Mouse (Mus musculus) megakaryocyte, adult 5-6 weeks (primary cell): ENCODE measurements around the gene Rcor2. TPM values are rescaled to one million over a fixed set of nuclear protein-coding genes. Genes with fewer than 3 reads are reported as not detected.

Source experiments
- ATAC-seq: 2 replicates; pipeline ENCODE4 v1.8.0; 2016; ENCODE audit warnings: mild to moderate bottlenecking, inconsistent platforms; ENCODE audit not compliant: poor library complexity, severe bottlenecking
- total RNA-seq, 2 experiments: library from RNA; stranded (forward) in 1 of 2; stranded (reverse) in 1 of 2; fragments of 153-499, 151-499 nt in 1 of 2; fragments of 221-1000, 200-1000 nt in 1 of 2; gene quantifications; 2 replicates each; pipeline versions ENCODE4 v1.2.3 to v1.2.4; 2015 to 2017

The Rcor2 gene
- total RNA-seq, 2 experiments from 2014 or later = 0.45 to 1.9 TPM

DNA sequence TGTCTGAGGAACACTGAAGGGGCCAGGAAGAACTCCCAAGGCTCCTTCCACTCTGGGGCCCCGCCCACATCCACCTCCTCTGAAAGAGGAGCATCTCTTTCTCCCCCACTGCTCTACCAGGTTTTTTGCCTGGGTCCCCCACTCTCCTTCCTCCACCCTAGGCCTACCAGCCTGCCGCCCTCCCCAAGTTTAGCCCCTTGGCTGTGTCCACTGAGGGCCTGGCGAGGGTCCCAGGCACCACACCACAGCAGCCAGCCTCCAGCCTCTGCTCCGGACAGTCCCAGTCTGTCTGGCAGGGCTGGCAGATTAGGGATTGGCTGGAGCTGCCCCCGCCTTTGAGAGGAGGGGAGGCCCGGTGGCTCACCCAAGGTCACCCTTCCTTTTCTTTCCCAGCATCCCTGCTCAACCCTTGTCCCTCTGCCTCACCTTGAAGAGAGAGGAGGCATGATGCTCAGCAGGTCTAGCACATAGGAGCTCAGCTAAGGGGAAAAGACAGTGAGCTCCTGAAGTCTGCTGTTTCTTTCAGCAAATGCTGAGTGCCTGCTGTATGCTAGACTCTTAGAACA is 2.3 kb upstream of the Rcor2 start:
- ATAC-seq = no peak

DNA sequence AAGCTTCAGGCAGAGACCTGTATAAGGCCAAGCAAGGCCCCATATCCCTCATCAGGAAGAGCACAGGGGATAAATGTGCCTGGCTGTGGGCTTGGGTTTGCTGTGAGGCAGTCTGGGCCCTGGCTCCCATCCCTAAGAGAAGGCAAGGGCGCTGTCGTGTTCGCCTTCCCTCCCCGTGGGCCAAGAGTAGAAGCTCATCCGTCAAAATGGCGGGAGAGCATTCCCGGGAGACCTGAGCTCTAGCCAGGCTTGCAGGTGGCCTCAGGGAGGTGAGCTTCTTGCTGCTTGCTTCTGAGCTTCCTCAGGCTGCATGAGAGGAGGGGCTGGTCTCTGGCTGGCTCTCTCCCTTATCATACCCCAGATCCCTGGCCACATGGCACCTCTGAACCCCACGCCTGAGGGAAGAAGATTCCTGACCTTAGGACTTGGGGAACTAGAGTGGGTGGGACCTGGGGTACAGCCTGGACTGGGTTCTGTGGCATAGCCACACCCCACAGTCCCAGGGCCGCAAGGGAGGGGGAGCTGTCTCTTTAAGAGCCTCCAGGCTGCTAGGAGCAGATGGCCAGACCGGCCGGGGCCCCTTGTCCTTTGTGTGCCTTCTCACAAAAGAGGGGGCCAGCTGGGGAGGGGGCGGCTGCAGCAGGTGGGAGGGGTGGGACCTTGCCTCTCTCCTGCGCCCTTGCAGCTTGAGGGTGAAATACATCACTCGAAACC is 1.5 kb upstream of the Rcor2 start:
- ATAC-seq = no peak

DNA sequence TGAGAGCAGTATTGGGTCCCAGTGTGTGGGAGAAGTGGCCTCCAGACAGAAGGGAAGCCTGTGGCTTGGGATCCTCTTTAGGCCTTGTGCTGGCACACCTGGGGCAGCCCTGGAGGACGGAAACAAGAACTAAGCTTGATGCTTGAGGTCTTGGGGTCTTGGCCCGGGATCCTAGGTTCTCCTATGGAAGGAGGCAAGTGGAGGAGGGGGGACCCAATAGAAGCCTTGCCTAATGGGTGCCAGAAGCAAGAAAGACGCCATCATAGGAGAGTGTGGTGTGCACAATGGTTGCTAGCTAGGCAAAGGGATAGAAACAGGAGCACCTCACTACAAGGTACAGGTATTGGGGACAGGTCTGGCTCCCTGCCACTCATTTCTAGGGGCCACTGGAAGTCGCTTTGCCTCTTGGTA is 699 bp upstream of the Rcor2 start:
- no peak for ATAC-seq

DNA sequence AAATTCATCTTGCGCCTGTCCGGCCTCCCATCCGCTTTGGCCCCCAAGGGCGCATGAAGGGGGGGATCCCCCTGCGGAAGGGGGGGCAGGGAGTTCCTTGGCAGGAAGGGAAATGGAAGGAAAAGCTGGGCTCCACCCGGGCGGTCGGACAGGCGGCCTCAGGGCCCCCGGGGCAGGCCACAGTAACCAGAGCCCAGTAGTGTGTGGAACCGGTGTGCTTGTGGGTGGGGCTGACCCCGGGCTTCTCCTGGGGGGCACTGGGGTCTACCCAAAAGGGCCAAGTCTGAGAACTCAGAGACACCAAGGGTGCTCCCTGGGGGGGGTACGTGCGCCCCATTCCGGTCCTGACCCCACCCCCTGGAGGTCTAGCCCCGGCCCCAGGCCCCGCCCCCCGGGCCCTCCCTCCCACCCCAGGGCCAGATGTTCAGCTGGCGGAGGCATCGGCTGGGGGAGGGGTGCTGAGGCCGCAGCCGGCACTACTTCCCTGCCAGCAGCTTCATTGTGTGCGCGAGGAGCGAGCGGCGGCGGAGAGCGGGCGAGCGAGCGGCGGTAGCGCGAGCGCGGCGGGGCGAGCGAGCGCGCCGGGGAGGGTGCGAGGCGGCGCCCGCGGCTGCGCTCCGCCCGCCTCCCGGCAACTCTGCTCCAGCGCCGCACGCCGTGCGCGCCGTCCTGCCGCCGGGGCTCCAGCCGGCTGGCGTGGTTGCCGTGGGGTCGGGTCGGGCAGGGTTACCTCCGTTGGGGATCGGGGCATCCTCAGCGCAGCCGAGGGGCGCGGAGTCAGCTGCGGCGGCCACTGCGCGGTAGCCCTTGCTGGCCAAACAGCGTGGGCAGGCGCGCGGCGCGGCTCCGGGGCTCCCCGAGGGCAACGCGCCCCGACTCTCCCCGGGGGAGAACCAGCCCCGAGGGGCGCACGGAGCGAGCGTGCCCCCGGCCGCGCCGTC is 926 bp downstream of the Rcor2 start:
- peak; percentile 59 for ATAC-seq

DNA sequence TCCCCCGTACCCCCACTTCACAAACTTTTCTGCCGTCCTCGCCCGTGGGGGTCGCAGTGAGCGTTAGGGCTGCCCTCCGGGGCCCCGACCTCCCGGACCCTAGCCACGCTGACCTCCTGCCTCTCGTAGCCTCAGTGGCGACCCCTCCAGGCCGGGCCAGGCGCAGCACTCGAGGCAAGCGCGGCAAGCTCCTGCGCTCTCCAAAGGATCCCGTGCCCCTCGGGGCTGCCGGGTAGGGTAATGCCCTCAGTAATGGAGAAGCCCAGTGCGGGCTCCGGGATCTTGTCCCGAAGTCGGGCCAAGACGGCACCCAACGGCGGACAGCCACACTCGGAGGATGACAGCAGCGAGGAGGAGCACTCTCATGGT is 1.6 kb downstream of the Rcor2 start:
- peak; percentile 57 for ATAC-seq

DNA sequence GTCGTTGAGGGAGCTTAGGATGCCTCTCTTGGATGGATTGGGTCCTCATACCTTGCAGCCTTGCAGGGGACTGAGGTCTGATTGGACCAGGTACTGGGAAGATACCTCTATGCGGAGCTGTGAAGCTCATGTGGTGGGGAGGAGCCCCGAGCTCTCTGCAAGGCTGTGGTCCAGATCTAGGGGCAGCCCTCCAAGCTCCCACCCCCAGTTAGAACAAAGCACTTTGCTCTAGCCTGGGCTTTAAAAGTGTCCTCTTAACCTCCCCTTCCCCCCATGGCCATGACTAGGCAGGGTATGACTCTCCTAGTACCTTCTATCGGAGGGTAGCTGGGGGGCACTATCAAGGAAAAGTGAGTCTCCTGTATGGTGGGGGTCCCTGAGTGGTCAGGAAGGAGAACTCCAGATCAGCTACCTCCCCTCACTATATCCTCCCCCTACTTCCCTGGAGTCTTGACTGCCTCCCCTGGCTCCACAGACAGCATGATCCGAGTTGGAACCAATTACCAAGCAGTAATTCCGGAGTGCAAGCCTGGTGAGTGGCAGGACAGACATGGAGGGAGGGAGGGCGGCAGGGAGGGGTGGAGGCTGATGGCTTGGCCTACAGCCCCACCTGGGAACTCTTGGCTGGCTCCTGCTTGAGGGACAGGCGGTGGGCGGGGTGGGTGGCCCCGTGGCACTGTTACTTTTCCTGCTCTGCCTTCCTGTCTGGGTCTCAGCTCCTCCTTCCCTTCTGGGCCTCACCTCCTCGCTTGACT is 2.3 kb downstream of the Rcor2 start:
- no peak for ATAC-seq

DNA sequence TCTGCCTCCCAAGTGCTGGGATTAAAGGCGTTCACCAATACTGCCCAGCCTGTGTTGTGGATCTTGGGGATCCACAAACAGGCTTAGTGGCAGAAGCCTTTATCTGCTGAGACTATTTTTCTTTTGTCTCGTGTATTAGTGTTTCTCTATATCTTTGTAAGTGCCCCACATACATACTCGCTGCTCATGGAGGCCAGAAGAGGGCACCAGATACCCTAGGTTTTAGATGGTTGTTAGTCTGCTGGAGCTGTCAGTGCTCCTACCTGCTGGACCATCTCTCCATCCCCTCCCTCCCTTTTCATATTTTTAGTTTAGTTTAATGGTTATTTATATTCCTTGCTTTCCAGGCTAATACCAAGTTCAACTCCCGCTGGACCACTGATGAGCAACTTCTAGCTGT is 6.4 kb downstream of the Rcor2 start:
- ATAC-seq = no peak

DNA sequence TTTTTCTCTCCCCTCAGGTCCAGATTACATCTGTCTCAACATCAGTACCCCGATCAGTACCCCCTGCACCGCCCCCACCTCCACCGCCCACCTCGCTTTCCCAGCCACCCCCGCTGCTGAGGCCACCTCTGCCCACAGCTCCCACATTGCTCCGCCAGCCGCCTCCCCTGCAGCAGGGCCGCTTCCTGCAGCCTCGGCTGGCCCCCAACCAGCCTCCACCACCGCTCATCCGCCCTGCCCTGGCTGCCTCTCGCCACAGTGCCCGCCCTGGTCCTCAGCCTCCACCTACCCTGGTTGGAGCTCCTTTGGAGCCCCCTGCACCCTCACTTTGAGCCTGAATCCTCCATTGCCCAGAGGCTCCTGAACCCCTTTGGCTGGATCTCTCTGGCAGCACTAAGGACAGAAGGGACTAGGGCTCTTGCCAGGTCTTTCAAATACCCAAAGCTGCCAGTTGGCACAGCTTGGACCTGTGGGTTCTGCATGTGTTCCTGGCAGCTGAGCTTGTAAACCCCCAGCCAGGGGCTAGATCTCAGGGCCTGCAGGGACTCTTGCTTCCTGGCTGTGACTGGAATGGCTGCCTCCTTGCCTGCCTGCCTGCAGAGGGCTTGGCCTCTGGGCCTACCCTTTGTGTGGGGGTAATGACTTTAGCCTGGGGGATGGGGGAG is 7.3 kb downstream of the Rcor2 start:
- no peak for ATAC-seq

DNA sequence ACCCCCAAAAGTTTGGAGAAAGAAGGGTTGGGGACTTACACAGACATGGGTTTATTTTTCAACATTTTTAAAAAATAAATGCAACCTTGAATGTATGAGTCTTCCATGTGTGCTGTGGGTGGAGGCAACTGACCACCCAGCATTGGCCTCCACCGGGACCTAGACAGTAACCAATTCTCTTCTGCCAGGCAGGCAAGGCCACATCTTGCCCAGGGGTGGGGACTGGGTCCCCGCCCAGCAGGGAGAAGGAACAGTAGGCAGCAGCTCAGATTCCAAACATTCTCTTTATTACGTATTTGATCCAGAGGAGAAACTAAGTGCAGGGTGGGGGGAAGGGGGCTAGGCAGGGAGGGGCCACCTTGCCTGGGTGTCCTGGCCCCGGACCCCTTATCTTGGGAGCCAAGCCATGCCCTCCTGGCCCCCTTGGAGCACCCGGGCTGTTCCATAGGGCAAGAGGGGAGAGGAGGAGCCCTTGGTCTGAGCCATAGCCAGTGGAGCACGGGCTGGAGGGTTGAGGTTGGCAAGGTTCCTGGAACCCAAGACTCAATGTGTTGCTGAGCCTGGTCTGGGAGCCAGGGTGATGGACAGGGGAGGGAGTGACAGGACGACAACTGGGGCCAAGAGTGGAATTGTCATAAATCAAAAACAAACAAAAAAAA is 8.1 kb downstream of the Rcor2 start:
- no peak for ATAC-seq

DNA sequence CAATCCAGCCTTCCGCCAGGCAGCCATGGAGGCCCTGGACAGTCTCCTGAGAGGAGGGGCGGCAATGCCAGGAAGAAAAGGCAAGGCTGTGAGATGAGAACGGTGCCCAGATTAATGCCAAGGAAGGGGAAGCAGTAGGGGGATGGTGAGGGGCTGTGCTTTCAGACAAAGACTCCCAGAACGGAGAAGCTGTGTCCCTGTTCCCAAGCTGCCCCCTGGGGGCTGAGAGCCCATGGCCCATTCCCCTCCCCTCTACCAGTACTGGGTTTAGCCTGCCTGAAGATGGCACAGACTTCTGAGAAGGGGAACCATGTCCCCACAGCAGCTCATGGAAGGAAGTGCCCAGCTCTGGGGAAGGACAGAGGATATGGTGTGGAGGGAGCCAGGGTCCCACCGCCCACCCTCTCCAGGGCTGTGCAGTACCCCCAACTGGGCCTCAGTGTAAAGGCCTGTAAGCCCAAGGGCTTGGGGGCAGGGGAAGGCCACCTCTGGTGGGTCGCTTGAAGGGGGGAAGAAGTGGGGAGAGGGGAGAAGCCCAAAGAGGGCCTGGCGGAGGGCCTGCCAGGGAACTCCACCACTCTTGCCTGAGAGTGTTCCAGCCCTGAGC is 9.0 kb downstream of the Rcor2 start:
- no peak for ATAC-seq

DNA sequence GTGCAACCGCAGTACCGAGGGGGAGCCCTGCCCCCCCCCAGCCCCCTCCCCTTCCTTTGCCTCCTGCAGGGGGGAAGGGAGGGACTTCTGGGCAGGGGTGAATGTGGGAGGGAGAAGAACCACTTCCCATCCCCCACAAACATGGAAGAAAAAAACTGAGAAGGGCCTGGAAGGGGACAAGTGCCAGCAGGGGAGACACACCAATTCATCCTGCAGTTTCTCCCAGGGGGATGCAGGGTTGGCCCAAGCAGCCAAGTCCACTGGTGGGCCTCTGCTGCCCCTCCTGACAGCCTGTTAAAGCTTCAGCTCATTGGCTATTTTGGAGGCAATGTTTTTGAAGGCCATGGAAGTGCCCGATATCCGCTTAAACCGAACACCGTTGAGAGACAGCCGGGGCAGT is 9.7 kb downstream of the Rcor2 start:
- ATAC-seq = no peak

DNA sequence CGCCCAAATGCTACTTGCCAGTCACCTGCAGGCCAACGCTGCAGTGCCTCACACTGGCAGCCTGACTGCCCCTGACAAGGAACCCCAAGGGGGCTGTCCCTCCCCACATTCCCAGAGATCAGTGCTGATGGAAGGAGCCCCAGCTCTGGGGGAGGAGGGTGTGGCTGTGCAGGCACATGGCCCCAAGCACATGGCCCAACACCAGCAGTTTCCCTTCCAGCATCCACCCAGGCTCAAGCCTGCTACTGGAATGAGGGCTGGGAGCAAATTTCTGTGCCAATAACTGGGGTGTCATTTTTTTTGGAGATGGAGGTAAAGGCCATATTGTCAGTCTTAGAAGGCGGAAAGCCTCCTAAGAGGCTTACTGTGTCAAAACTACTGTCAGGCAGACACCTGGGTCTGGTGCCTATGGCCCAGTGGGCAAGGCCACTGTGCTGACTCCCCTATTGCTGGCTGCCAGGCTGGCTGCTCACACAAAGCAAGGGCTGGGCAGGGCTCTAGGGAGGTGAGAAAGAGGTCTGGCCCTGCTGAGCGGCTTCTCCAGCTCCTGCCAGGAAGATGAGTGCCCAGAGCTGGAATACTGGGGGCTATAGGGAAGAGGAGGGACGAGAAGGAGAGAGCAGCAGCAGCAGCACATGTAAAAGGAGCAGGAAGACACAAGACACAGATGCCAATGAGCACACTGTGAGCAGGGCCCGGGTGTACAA is 11.2 kb downstream of the Rcor2 start:
- ATAC-seq = no peak

DNA sequence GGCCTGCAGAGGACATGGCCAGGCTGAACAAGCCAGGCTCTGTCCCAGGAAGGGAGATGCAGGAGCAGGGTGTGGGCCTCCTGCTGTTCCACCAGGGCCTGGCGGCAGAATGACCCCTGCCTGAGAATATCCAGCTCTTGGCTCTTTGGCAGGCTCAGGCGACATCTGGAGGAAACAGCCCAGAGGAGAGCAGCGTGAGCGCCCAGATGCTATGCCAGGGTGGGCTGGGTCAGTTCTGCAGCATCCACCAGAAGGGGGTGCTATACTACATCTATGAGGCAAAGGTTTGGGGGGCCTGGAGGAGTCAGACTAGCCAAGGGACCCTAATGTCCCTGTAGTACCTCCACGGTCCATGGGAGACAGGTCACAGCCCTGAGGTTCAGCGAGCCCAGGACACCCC is 12.0 kb downstream of the Rcor2 start:
- 0 out of 2 replicates have a peak, but pooled peaks have one; percentile 45 for ATAC-seq

DNA sequence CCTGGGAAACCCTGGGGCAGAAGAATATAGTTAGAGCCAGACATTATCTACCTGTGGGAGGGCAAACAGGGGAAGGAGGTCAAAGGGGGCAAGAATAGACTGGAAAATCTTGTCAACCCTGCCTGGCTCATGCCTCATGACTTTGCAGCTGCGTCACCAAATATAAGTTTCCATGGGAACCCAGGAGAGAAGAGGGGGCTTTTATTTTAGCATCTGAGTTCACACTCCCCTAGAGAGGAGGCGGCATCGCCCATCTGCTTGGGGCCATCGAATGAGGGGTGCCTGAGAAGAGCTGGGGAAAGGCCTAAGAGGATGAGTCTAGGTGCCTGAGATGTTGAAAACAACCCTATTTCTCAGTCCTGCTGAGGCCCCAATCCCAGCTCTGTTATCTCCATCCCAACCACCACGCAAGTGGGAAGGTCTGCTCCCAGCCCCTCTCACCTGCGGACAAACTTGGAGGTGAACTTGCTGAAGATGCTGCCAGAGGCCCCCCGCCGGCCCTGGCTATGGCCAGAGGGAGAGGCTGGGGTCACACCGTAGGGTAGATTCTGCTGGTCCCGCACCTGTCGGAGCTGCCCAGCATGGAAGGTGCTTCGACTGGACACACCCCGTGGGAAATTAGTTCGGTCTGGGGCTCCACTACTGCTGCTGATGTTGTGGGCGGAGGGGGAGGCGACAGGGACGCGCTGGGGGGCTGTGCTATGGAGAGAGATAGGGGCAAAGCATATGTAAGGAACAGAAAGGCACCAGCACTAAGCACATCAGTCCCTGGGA is 13.6 kb downstream of the Rcor2 start:
- ATAC-seq = no peak

DNA sequence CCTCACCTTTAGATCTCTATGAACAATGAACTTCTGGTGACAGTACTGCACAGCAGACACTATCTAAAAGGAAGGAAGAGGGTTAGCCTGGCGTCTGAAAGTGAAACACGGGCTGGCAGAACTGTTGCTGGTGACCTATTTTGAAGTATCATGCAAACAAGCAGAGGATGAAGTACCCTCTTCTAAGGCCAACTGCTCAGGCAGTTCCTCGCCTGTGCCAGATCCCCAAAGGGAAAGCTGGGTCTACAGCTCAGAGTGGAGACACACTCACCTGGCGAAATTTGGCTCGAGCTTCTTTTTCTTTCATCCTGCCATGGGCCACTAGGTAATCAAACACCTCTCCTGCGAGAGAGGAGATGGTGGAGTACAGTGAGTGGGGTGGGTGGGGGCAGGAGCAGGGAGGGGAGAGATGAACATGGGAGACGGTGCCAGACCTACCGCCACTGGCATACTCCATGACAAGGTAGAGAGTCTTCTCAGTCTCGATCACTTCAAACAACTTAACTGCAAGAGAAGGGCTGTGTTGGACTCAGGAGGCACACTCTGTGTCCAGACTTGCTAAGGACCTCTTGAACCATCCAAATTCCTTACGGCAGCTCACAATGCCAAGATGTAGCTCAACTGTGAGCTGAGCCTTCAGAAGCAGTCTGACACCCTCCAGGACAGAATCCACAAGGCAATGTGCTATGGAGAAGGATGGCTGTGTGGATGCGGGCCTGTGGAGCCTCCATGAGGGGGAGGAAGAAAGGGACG is 19.6 kb downstream of the Rcor2 start:
- ATAC-seq = no peak

DNA sequence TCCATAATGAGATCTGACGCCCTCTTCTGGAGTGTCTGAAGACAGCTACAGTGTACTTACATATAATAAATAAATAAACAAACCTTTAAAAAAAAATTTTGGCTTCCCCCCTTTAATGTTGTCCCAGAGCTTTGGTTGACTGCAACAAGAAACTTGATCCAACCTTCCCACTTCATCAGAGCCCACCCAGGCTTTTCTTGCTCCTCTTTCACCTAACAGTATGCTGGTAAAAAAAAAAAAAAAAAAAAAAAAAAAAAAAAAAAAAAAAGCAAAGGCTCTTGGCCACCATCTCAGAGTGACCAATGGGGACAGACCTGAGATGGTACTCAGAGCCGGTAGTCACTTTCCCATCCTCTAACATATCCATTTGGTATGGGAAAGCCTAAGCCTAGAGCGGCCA is 21.2 kb downstream of the Rcor2 start:
- ATAC-seq = no peak

DNA sequence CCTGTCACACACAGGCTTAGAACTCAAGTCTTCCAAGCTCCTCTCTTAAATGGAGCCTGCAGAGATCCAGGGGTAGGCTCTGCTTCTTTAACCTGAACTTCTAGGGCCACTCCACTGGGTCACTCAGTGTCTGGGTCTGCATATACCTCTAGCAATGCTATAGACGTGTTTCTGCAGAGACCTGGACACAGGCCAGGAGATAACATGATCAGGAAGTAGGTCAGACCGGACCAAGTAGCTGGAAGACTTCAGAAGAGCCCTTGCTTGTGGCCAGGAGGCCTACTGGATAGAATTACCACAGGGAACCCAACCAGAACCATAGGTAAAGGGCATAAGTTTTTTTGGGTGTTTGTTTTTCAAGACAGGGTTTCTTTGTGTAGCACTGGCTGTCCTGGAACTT is 22.6 kb downstream of the Rcor2 start:
- ATAC-seq = no peak
